18 mouse cellular contexts compared by ENCODE assay signal in genomic region chr14:61536631-61537264, GRCm38 (mm10).
"Had no signal": no experiment of that assay in that cellular context is flagged by ENCODE, and none has a peak within 500 bp of the region (broad histone marks: within the 10 kb centered on the region; RNA-seq: fewer than 3 reads in every experiment).

No protein-coding gene starts in this region.

- DNase-seq: lung, adult 18-20 months; lung, embryonic 14.5 days; lung, postnatal 10 days; lung, postnatal 4 days; midbrain, embryonic 14.5 days; right cerebral cortex, postnatal 14 days; thymus, adult 2 months; thymus, postnatal 25 days; thymus, postnatal 4 days had no signal

- ATAC-seq: midbrain, embryonic 16.5 days had no signal

- H3K4me3 ChIP-seq: megakaryocyte, embryonic 14.5 days; midbrain, embryonic 10.5 days; midbrain, embryonic 12.5 days; myocyte; neural tube, embryonic 13.5 days; neural tube, embryonic 15.5 days; stomach, embryonic 15.5 days had no signal

- H3K9me3 ChIP-seq: megakaryocyte, embryonic 14.5 days; midbrain, embryonic 10.5 days; midbrain, embryonic 12.5 days; neural tube, embryonic 13.5 days; neural tube, embryonic 15.5 days; stomach, embryonic 15.5 days had no signal

- H3K9ac ChIP-seq: lung, embryonic 14.5 days; midbrain, embryonic 12.5 days; neural tube, embryonic 13.5 days; neural tube, embryonic 15.5 days; stomach, embryonic 15.5 days had no signal

- H3K27ac ChIP-seq: midbrain, embryonic 10.5 days; midbrain, embryonic 12.5 days; neural tube, embryonic 13.5 days; neural tube, embryonic 15.5 days; stomach, embryonic 15.5 days; stomach, postnatal 0 days had no signal

- H3K36me3 ChIP-seq: stomach, embryonic 15.5 days had no signal

- H3K4me1 ChIP-seq: midbrain, embryonic 10.5 days; midbrain, embryonic 12.5 days; neural tube, embryonic 13.5 days; neural tube, embryonic 15.5 days; stomach, embryonic 15.5 days had no signal

- H3K27me3 ChIP-seq: megakaryocyte, embryonic 14.5 days; midbrain, embryonic 12.5 days; neural tube, embryonic 13.5 days; neural tube, embryonic 15.5 days; stomach, embryonic 15.5 days had no signal
